Mouse (Mus musculus): ENCODE results near the gene Kbtbd2. TPM values are rescaled to one million over a fixed set of nuclear protein-coding genes. Genes with fewer than 3 reads are reported as not detected.
A peak's percentile ranks its signal among the peaks of the same experiment; 100 is the strongest.

Kbtbd2 gene
- 15.6 TPM in 2 replicates for polyA plus RNA-seq (2015; fragmentation: Nextera tagmentation; extraction: Ambion mirVana)

DNA sequence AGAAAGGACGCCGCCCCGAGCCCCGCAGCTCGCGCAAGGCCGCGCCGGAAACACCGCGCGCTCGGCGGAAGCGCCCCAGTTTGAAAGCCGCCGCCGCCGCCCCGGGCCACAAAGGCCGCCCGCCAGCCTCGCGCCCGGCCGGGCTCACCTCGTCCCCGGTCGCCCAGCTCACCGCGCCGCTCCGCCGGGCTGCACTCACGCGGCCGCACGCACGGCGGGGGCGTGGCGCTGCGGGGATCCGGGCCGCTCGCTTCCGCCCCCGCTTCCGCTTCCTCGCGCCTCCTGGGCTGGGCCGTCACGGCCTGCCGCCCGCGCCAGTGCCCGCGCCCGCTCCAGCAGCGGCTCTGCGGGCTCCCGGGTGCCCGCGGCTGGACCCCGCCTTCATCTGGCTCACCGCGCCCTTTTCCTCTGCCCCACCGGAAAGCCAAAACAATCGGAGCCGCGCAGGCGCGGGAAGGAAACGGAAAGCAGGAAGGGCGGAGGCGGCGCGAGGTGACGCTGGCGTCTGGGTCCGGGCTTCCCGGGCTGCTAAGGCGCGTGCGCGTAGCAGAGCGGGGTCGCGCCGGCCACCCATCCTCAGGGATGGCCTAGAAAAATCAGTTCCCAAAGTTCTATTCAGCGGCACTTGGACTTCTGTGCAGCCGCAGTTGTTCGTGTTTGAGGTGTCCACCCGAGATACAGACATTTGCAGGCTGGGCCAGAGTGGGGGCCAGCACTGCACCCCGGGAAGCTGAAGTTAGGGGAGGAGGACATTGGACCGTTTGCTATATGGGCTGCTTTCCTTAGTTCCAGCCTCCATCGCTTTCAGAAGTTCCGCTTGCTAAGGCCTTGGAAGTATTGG is at the start of gene Kbtbd2:
Gene Kbtbd2, minus strand, starts transcription at position 503 of the 841 bp plus-strand sequence.
- Histone ChIP-seq H3K27me3 (no peaks in the 10 kb centered on the region; the same call in 1 of the 2 replicates), H3K4me1 (replicated peaks) (peaks cover 37% of the 10 kb centered on the region), H3K36me3 (replicated peaks) (no peaks in the 10 kb centered on the region), H3K4me2 (peak within 1 kb of the TSS; percentile 81), H3K9me3 (replicated peaks) (no peaks in the 10 kb centered on the region), H3K27ac (replicated peaks) (peak within 1 kb of the TSS; percentile 100), H3K9ac (peak within 1 kb of the TSS; percentile 92), H3K4me3 (replicated peaks) (peak within 1 kb of the TSS; percentile 94)
- peak; percentile 94 for ATAC-seq (ENCODE audit: insufficient read depth)
- under 1% methylated on average over 97 of the region's 98 CpGs for WGBS (ENCODE audit: insufficient replicate concordance)

- peak; percentile 88 for ATAC-seq (ENCODE audit: insufficient read depth)
- Histone ChIP-seq H3K4me2 (peak overlapping the region; percentile 27), H3K4me3 (replicated peaks) (no peak overlapping the region)
Observed at GRCm38 (mm10) chr6:56844365-56844764, 46.8 kb upstream of the Kbtbd2 start.

DNA sequence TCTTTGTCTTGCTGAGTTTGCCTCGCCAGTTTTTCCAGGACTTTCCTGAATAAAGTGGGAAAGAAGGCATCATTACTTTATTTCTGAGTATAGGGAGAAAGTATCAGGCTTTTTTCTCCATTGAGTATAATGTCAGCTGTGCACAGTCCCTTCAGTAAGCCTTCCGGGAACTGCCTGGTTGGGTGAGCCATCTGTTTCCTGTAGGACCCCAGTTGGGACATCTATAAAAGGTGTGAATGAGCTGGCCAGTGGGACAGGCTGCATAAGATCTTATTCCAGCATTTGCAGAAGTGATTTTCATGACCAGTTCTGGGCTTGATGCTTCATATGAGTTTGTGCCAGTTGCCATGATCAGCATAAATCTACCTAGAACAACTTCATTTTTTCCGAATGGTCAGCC is 45.6 kb upstream of the Kbtbd2 start:
- Histone ChIP-seq H3K4me3 (replicated peaks) (no peak overlapping the region), H3K27ac (replicated peaks) (no peak overlapping the region), H3K27me3 (no peaks in the 10 kb centered on the region), H3K36me3 (replicated peaks) (no peaks in the 10 kb centered on the region; the same call in 1 of the 2 replicates), H3K4me1 (replicated peaks) (peaks cover 34% of the 10 kb centered on the region), H3K9me3 (replicated peaks) (no peaks in the 10 kb centered on the region), H3K9ac (no peak overlapping the region), H3K4me2 (no peak overlapping the region)
- no peak for ATAC-seq (ENCODE audit: insufficient read depth)
- WGBS (ENCODE audit: insufficient replicate concordance): 72% methylated on average over 3 of the region's 3 CpGs

More at GRCm38 (mm10) chr6:56844365-56844764, 46.8 kb upstream of the Kbtbd2 start:
- Histone ChIP-seq H3K4me1 (replicated peaks) (peaks cover 26% of the 10 kb centered on the region), H3K36me3 (replicated peaks) (no peaks in the 10 kb centered on the region; the same call in 1 of the 2 replicates), H3K9ac (no peak overlapping the region), H3K27ac (replicated peaks) (peak overlapping the region; percentile 38; the same call in 1 of the 2 replicates), H3K9me3 (replicated peaks) (no peaks in the 10 kb centered on the region), H3K27me3 (no peaks in the 10 kb centered on the region)
- WGBS (ENCODE audit: insufficient replicate concordance): 50% methylated on average over 2 of the region's 2 CpGs

DNA sequence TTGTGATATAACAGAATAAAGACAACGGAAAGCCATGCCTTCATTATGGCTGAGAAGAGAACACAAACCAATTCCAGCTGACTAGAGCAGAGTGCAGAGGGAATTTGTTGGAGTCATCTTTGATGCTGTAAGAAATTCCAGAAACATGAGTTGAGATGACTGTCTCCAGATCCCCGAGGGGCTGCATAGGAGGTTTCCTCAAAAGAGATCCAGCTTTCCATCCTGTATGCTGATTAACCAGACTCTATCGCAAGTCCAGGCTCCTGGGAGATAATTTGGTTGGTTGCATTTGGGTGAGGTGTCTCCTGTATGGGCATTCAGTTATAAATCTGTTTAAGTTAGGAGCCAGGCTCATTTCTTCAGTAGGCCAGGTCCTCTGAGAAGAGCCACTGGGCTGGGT is 40.0 kb upstream of the Kbtbd2 start:
- Histone ChIP-seq H3K36me3 (replicated peaks) (no peaks in the 10 kb centered on the region; the same call in 1 of the 2 replicates), H3K27ac (replicated peaks) (no peak overlapping the region), H3K27me3 (no peaks in the 10 kb centered on the region), H3K4me3 (replicated peaks) (no peak overlapping the region), H3K9me3 (replicated peaks) (no peaks in the 10 kb centered on the region), H3K4me1 (replicated peaks) (peaks cover 16% of the 10 kb centered on the region), H3K9ac (no peak overlapping the region), H3K4me2 (no peak overlapping the region)
- 81% methylated on average over 3 of the region's 3 CpGs for WGBS (ENCODE audit: insufficient replicate concordance)
- no peak for ATAC-seq (ENCODE audit: insufficient read depth)

- Histone ChIP-seq H3K4me3 (replicated peaks) (no peak overlapping the region), H3K27ac (replicated peaks) (no peak overlapping the region), H3K9ac (no peak overlapping the region), H3K9me3 (replicated peaks) (no peaks in the 10 kb centered on the region), H3K27me3 (peaks cover 4% of the 10 kb centered on the region), H3K4me1 (replicated peaks) (peaks cover 20% of the 10 kb centered on the region), H3K4me2 (no peak overlapping the region), H3K36me3 (replicated peaks) (no peaks in the 10 kb centered on the region; the same call in 1 of the 2 replicates)
- no peak for ATAC-seq (ENCODE audit: insufficient read depth)
- 80% methylated on average over 12 of the region's 12 CpGs for WGBS (ENCODE audit: insufficient replicate concordance)
Observed at GRCm38 (mm10) chr6:56837166-56837565, 39.6 kb upstream of the Kbtbd2 start.

DNA sequence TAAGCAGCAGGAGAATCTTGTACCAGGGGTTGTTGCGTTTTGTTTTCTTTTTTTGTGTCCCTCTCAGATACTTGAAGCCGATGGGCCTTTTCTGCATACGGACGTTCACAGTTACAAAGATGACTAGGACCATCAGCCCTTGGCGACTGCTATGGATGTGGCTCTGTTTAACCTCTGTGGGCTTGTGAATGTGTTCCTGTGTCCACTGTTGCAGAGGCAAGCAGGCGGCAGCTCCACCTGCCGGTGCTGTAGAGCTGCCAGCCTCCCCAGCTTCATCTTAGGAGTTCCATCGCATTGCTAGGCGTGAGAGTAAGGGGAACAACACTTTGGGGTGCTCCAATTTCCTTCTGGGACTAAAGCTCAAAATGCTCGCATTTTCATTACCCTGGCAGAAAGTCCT is 37.9 kb upstream of the Kbtbd2 start:
- Histone ChIP-seq H3K27ac (replicated peaks) (no peak overlapping the region), H3K4me1 (replicated peaks) (peaks cover 22% of the 10 kb centered on the region), H3K9me3 (replicated peaks) (no peaks in the 10 kb centered on the region), H3K9ac (no peak overlapping the region), H3K4me3 (replicated peaks) (no peak overlapping the region), H3K27me3 (peaks cover 19% of the 10 kb centered on the region), H3K36me3 (replicated peaks) (no peaks in the 10 kb centered on the region; the same call in 1 of the 2 replicates), H3K4me2 (no peak overlapping the region)
- WGBS (ENCODE audit: insufficient replicate concordance): 77% methylated on average over 10 of the region's 10 CpGs
- no peak for ATAC-seq (ENCODE audit: insufficient read depth)

DNA sequence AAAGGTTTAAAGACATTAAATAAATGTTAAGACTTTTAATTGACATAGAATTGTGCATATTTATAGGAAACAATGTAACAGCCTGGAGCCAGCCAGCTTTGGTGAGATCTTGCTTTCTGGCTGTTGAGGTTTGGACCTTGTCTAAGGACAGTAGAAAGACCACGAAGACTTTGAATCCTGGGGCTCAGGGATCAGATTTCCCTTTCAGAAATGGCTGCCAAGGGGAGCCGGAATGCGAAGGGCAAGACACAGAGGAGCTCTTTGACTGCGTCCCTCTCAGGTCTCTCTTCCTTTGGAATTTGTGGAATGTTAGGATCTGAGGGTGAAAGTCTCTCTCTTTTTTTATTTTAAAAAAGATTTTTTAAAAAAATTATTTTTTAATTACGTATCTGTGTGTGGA is 37.2 kb upstream of the Kbtbd2 start:
- Histone ChIP-seq H3K9me3 (replicated peaks) (no peaks in the 10 kb centered on the region), H3K4me2 (no peak overlapping the region), H3K36me3 (replicated peaks) (no peaks in the 10 kb centered on the region), H3K27me3 (peaks cover 20% of the 10 kb centered on the region), H3K4me3 (replicated peaks) (no peak overlapping the region), H3K27ac (replicated peaks) (no peak overlapping the region), H3K4me1 (replicated peaks) (peaks cover 22% of the 10 kb centered on the region), H3K9ac (no peak overlapping the region)
- ATAC-seq (ENCODE audit: insufficient read depth): no peak
- WGBS (ENCODE audit: insufficient replicate concordance): 76% methylated on average over 5 of the region's 5 CpGs

GRCm38 (mm10) chr6:56832830-56833229 is 35.2 kb upstream of the Kbtbd2 start:
- Histone ChIP-seq H3K27me3 (peaks cover 20% of the 10 kb centered on the region), H3K4me1 (replicated peaks) (peaks cover 14% of the 10 kb centered on the region), H3K36me3 (replicated peaks) (no peaks in the 10 kb centered on the region), H3K4me3 (replicated peaks) (peak overlapping the region; percentile 64), H3K4me2 (peak overlapping the region; percentile 87), H3K27ac (replicated peaks) (no peak overlapping the region), H3K9me3 (replicated peaks) (no peaks in the 10 kb centered on the region), H3K9ac (no peak overlapping the region)
- ATAC-seq (ENCODE audit: insufficient read depth): no peak

GRCm38 (mm10) chr6:56832407-56832796 is 34.8 kb upstream of the Kbtbd2 start:
- H3K27me3 ChIP-seq: peaks cover 20% of the 10 kb centered on the region
- ATAC-seq (ENCODE audit: insufficient read depth): peak; percentile 45; the same call in 1 of the 2 replicates
- no peaks in the 10 kb centered on the region for H3K36me3 ChIP-seq (replicated peaks)
- no peaks in the 10 kb centered on the region for H3K9me3 ChIP-seq (replicated peaks)
- WGBS (ENCODE audit: insufficient replicate concordance): 5% methylated on average over 15 of the region's 15 CpGs
- peak overlapping the region; percentile 64 for H3K4me3 ChIP-seq (replicated peaks)
- peak overlapping the region; percentile 42; the same call in 1 of the 2 replicates for H3K27ac ChIP-seq (replicated peaks)
- H3K4me1 ChIP-seq (replicated peaks): peaks cover 14% of the 10 kb centered on the region
- peak overlapping the region; percentile 56; the same call in 1 of the 2 replicates for H3K9ac ChIP-seq
- peak overlapping the region; percentile 87 for H3K4me2 ChIP-seq

DNA sequence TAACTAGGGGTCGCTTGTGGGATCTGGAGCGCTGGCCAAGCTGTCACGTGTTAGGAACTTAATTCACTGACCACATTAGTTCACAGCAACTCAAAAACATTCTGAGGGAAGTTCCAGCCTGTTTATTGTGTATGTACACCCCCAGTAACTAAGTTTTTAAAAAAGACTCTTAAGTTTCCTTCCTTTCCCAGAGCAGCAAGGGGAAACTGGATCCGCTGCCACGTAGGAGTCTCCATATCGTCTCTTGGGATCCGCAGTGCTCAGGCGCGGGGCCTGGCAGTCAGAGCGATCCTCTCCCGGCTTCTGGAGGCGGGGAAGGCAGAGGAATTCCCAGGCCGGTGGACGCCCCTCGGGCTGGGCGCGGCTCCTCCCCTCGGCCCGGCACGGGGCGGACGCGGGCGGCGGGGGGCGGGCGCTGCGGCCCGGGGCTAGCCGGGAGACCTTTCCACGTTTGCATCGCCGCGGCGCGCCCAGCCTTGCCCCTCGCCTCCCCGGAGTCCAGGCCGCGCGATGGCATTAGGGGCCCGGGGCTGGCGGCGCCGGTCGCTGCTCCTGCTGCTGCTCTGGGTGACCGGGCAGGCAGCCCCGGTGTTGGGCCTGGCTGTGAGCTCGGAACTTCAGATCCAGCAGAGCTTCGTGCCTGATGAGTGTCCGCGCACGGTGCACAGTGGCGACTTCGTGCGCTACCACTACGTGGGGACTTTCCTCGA is 34.2 kb upstream of the Kbtbd2 start, which contains the start of gene Fkbp9:
Gene Fkbp9, plus strand, starts transcription at position 363 of the 710 bp plus-strand sequence.
- no peaks in the 10 kb centered on the region for H3K36me3 ChIP-seq (replicated peaks)
- H3K4me2 ChIP-seq: peak within 1 kb of the TSS; percentile 87
- peaks cover 14% of the 10 kb centered on the region for H3K4me1 ChIP-seq (replicated peaks)
- peak within 1 kb of the TSS; percentile 56; the same call in 1 of the 2 replicates for H3K9ac ChIP-seq
- peak within 1 kb of the TSS; percentile 42; the same call in 1 of the 2 replicates for H3K27ac ChIP-seq (replicated peaks)
- peak; percentile 87 for ATAC-seq (ENCODE audit: insufficient read depth)
- peak within 1 kb of the TSS; percentile 64 for H3K4me3 ChIP-seq (replicated peaks)
- under 1% methylated on average over 52 of the region's 58 CpGs for WGBS (ENCODE audit: insufficient replicate concordance)
- no peaks in the 10 kb centered on the region for H3K9me3 ChIP-seq (replicated peaks)
- H3K27me3 ChIP-seq: peaks cover 20% of the 10 kb centered on the region

- ATAC-seq (ENCODE audit: insufficient read depth): no peak
- Histone ChIP-seq H3K36me3 (replicated peaks) (no peaks in the 10 kb centered on the region), H3K27ac (replicated peaks) (no peak overlapping the region), H3K27me3 (peaks cover 2% of the 10 kb centered on the region; the same call in 1 of the 2 replicates), H3K4me3 (replicated peaks) (no peak overlapping the region), H3K4me1 (replicated peaks) (peaks cover 16% of the 10 kb centered on the region), H3K9me3 (replicated peaks) (no peaks in the 10 kb centered on the region), H3K9ac (no peak overlapping the region), H3K4me2 (no peak overlapping the region)
- WGBS (ENCODE audit: insufficient replicate concordance): 35% methylated on average over 3 of the region's 3 CpGs
Observed at GRCm38 (mm10) chr6:56825657-56826056, 28.0 kb upstream of the Kbtbd2 start.
